Mouse (Mus musculus): ENCODE data around the gene Gucd1. TPM values are rescaled to one million over a fixed set of nuclear protein-coding genes. Genes with fewer than 3 reads are reported as not detected.
"Not testable (repeated sequence)": the region's sequence is repeated elsewhere in the genome, so short reads cannot be mapped to it uniquely, and the experiment has no call there.

Gene Gucd1
- polyA plus RNA-seq, 1 experiment from 2014 or later: 30.0 TPM

GRCm38 (mm10) chr10:75364214-75364690, 153.5 kb downstream of the Gucd1 start:
- not testable (repeated sequence) for H3K4me2 ChIP-seq (ENCODE audit: low read depth, low read length, severe bottlenecking); H3K9me3 ChIP-seq (ENCODE audit: control insufficient read depth, low read length); H3K9ac ChIP-seq (ENCODE audit: low read length); H3K27me3 ChIP-seq (ENCODE audit: control insufficient read depth, insufficient read depth, low read length); H3K4me1 ChIP-seq (replicated peaks; ENCODE audit: control insufficient read depth, insufficient read depth, low read length); H3K36me3 ChIP-seq (ENCODE audit: control insufficient read depth, insufficient read depth, low read length); H3K4me3 ChIP-seq (ENCODE audit: low read depth, low read length)
- 8% methylated on average over 1 of the region's 1 CpGs for WGBS
- peak overlapping the region; percentile 59 for H3K27ac ChIP-seq (ENCODE audit: low read depth, low read length)
- ATAC-seq (replicated peaks; ENCODE audit: low FRiP score) (peak; percentile 86), DNase-seq (ENCODE audit: low spot score) (peak; percentile 71)

DNA sequence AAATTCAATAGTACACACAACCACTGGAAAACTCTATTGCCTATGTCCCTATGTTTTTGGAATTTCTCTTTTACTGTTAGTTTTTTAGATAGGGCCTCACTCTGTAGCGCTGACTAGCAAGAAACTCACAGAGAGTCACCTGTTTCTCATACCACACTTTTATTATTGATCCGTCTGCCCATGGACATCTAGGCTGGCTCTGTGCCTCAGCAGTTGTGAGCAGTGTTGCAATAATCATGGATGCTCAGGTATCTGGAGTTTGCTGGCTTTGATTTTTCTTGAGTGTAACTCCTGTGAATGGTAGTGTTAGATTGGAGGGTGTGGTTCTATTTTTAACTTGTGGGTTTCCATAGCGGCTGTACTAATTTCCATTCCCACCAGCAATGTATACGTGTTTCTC, 162.4 kb downstream of the Gucd1 start:
- H3K27ac ChIP-seq (ENCODE audit: low read depth, low read length): no peak overlapping the region
- H3K9ac ChIP-seq (ENCODE audit: low read length): no peak overlapping the region
- 80% methylated on average over 4 of the region's 4 CpGs for WGBS
- no peak for ATAC-seq (replicated peaks; ENCODE audit: low FRiP score)
- no peak overlapping the region for H3K4me2 ChIP-seq (ENCODE audit: low read depth, low read length, severe bottlenecking)
- no peaks in the 10 kb centered on the region for H3K27me3 ChIP-seq (ENCODE audit: control insufficient read depth, insufficient read depth, low read length)
- no peak overlapping the region for H3K4me3 ChIP-seq (ENCODE audit: low read depth, low read length)
- no peak for DNase-seq (ENCODE audit: low spot score)
- H3K4me1 ChIP-seq (replicated peaks; ENCODE audit: control insufficient read depth, insufficient read depth, low read length): 0 out of 2 replicates have a peak, but pooled peaks cover 1% of the 10 kb centered on the region
- H3K36me3 ChIP-seq (ENCODE audit: control insufficient read depth, insufficient read depth, low read length): no peaks in the 10 kb centered on the region
- no peaks in the 10 kb centered on the region for H3K9me3 ChIP-seq (ENCODE audit: control insufficient read depth, low read length)

DNA sequence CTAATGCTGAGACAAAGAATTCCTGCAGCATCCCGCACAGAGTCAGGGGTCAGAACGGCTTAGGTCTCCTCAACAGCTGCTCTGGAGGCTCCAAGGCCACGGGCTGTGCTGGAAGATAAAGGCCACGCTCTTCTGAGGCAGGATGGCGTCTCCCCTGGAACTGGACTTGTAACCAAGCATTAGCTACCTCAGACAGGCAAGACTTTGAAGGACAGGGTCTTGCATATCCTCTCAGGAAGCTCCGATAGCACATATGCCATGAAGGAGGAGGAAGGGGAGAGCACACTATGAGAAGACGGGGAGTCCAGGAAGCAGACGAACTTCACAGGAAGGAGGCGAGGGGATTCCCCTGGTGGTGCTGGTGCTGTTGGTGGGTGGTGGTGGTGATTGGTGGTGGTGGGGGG, 163.9 kb downstream of the Gucd1 start:
- not testable (repeated sequence) for ATAC-seq (replicated peaks; ENCODE audit: low FRiP score); H3K4me1 ChIP-seq (replicated peaks; ENCODE audit: control insufficient read depth, insufficient read depth, low read length); H3K36me3 ChIP-seq (ENCODE audit: control insufficient read depth, insufficient read depth, low read length); H3K27ac ChIP-seq (ENCODE audit: low read depth, low read length); H3K9me3 ChIP-seq (ENCODE audit: control insufficient read depth, low read length); DNase-seq (ENCODE audit: low spot score); H3K4me3 ChIP-seq (ENCODE audit: low read depth, low read length); H3K9ac ChIP-seq (ENCODE audit: low read length); H3K4me2 ChIP-seq (ENCODE audit: low read depth, low read length, severe bottlenecking); H3K27me3 ChIP-seq (ENCODE audit: control insufficient read depth, insufficient read depth, low read length)
- 75% methylated on average over 8 of the region's 9 CpGs for WGBS

GRCm38 (mm10) chr10:75352541-75352940, 165.2 kb downstream of the Gucd1 start:
- H3K4me1 ChIP-seq (replicated peaks; ENCODE audit: control insufficient read depth, insufficient read depth, low read length): 0 out of 2 replicates have a peak, but pooled peaks cover 1% of the 10 kb centered on the region
- H3K27me3 ChIP-seq (ENCODE audit: control insufficient read depth, insufficient read depth, low read length): no peaks in the 10 kb centered on the region
- DNase-seq (ENCODE audit: low spot score) (no peak), ATAC-seq (replicated peaks; ENCODE audit: low FRiP score) (no peak)
- no peaks in the 10 kb centered on the region for H3K9me3 ChIP-seq (ENCODE audit: control insufficient read depth, low read length)
- H3K9ac ChIP-seq (ENCODE audit: low read length): no peak overlapping the region
- H3K27ac ChIP-seq (ENCODE audit: low read depth, low read length): no peak overlapping the region
- H3K4me2 ChIP-seq (ENCODE audit: low read depth, low read length, severe bottlenecking): no peak overlapping the region
- WGBS: 94% methylated on average over 12 of the region's 12 CpGs
- no peaks in the 10 kb centered on the region for H3K36me3 ChIP-seq (ENCODE audit: control insufficient read depth, insufficient read depth, low read length)
- no peak overlapping the region for H3K4me3 ChIP-seq (ENCODE audit: low read depth, low read length)

DNA sequence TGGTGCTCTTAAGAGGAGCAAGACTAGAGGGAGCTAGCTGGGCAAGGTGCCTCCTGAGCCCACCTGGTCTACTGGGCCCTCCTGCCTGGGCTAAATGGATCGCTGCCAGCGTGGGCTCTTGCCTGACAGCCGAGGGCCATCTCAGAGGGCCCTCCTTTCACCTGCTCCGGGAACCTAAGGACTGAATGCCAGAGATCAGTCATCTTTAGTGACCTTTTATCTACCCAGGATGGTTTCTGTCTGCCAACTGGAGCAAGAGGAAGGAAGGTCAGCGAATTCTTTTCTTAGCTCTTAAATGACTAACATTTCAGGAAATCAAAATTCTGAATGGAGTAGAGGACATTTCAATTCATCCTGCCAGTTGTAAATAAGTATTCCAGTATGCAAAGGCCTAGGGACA, 167.2 kb downstream of the Gucd1 start:
- 84% methylated on average over 5 of the region's 5 CpGs for WGBS
- Histone ChIP-seq H3K4me3 (ENCODE audit: low read depth, low read length) (no peak overlapping the region), H3K27me3 (ENCODE audit: control insufficient read depth, insufficient read depth, low read length) (no peaks in the 10 kb centered on the region), H3K36me3 (ENCODE audit: control insufficient read depth, insufficient read depth, low read length) (no peaks in the 10 kb centered on the region), H3K27ac (ENCODE audit: low read depth, low read length) (no peak overlapping the region), H3K9me3 (ENCODE audit: control insufficient read depth, low read length) (no peaks in the 10 kb centered on the region; the same call in 1 of the 2 replicates), H3K4me2 (ENCODE audit: low read depth, low read length, severe bottlenecking) (no peak overlapping the region), H3K4me1 (replicated peaks; ENCODE audit: control insufficient read depth, insufficient read depth, low read length) (no peaks in the 10 kb centered on the region), H3K9ac (ENCODE audit: low read length) (no peak overlapping the region)
- ATAC-seq (replicated peaks; ENCODE audit: low FRiP score) (no peak), DNase-seq (ENCODE audit: low spot score) (no peak)

DNA sequence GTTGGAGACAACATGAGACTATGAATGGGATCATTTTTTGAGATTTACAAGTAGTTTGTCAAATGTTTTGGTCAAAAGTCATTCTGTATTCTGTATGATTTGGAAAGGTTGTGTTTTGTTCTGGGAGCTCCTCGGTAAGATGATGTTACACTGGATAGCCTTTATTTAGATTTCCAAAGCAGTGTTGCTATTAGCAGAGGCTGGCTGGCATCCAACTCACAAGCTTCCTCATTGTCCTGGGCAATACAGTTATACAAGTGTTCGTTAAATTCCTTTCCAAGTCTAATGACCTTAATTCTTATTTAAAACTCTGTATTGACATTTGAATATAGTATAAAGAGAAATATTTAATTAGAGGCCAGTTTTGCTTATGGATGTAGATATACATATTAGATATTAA, 172.5 kb downstream of the Gucd1 start:
- 84% methylated on average over 2 of the region's 2 CpGs for WGBS
- Histone ChIP-seq H3K27me3 (ENCODE audit: control insufficient read depth, insufficient read depth, low read length) (no peaks in the 10 kb centered on the region), H3K4me2 (ENCODE audit: low read depth, low read length, severe bottlenecking) (no peak overlapping the region), H3K4me1 (replicated peaks; ENCODE audit: control insufficient read depth, insufficient read depth, low read length) (no peaks in the 10 kb centered on the region), H3K9me3 (ENCODE audit: control insufficient read depth, low read length) (no peaks in the 10 kb centered on the region; the same call in 1 of the 2 replicates), H3K27ac (ENCODE audit: low read depth, low read length) (no peak overlapping the region), H3K4me3 (ENCODE audit: low read depth, low read length) (no peak overlapping the region), H3K9ac (ENCODE audit: low read length) (no peak overlapping the region), H3K36me3 (ENCODE audit: control insufficient read depth, insufficient read depth, low read length) (no peaks in the 10 kb centered on the region)
- no peak for DNase-seq (ENCODE audit: low spot score)
- ATAC-seq (replicated peaks; ENCODE audit: low FRiP score): no peak

DNA sequence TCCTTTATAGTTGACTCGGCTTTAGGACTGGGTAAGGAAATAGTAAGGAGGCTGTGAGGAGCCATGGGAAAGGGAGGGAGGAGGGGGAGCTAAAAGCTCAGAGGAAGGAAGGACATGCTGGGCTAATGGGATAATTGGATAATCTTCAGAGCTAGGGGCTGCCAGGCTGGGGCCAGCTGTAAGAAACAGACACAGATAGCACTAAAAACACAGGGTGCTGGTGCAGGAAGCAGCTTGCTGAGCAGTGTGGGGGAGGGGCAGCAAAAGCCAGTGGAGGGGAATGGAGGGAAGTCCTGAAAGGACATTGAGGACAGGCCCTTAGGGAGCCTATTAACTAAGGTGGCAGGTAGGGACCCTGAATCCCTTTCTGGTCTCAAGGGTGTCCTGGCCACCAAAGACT, 173.2 kb downstream of the Gucd1 start:
- H3K9me3 ChIP-seq (ENCODE audit: control insufficient read depth, low read length); DNase-seq (ENCODE audit: low spot score); ATAC-seq (replicated peaks; ENCODE audit: low FRiP score); H3K9ac ChIP-seq (ENCODE audit: low read length); H3K4me1 ChIP-seq (replicated peaks; ENCODE audit: control insufficient read depth, insufficient read depth, low read length); H3K27ac ChIP-seq (ENCODE audit: low read depth, low read length); H3K36me3 ChIP-seq (ENCODE audit: control insufficient read depth, insufficient read depth, low read length); H3K4me2 ChIP-seq (ENCODE audit: low read depth, low read length, severe bottlenecking); H3K4me3 ChIP-seq (ENCODE audit: low read depth, low read length); H3K27me3 ChIP-seq (ENCODE audit: control insufficient read depth, insufficient read depth, low read length): not testable (repeated sequence)
- WGBS: 77% methylated on average over 1 of the region's 1 CpGs

GRCm38 (mm10) chr10:75341936-75342335, 175.8 kb downstream of the Gucd1 start:
- DNase-seq (ENCODE audit: low spot score) (peak; percentile 42), ATAC-seq (replicated peaks; ENCODE audit: low FRiP score) (no peak)
- no peak overlapping the region for H3K4me2 ChIP-seq (ENCODE audit: low read depth, low read length, severe bottlenecking)

DNA sequence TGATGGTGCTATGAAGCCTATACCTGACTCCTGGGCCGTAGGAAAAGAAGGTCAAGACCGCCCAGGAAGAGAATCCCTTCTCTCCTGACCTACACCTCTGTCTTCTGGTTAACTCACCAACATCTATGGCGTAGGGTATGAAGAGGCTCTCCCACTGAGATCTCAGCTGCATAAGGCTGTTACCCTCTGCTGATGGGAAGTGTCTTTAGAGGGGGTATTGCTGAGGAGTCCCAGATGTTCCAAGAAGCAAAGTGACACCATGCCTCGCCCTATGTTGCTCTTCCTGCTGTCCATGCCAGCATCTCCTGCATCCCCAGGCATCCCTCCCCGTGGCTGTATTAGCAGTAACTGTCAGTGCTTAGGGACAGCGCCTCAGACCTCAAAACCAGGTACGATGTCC, 178.4 kb downstream of the Gucd1 start:
- Histone ChIP-seq H3K27ac (ENCODE audit: low read depth, low read length) (no peak overlapping the region), H3K36me3 (ENCODE audit: control insufficient read depth, insufficient read depth, low read length) (no peaks in the 10 kb centered on the region), H3K4me1 (replicated peaks; ENCODE audit: control insufficient read depth, insufficient read depth, low read length) (no peaks in the 10 kb centered on the region), H3K4me3 (ENCODE audit: low read depth, low read length) (no peak overlapping the region), H3K4me2 (ENCODE audit: low read depth, low read length, severe bottlenecking) (no peak overlapping the region), H3K27me3 (ENCODE audit: control insufficient read depth, insufficient read depth, low read length) (no peaks in the 10 kb centered on the region), H3K9ac (ENCODE audit: low read length) (no peak overlapping the region), H3K9me3 (ENCODE audit: control insufficient read depth, low read length) (no peaks in the 10 kb centered on the region)
- ATAC-seq (replicated peaks; ENCODE audit: low FRiP score) (no peak), DNase-seq (ENCODE audit: low spot score) (peak; percentile 5)
- WGBS: 86% methylated on average over 7 of the region's 7 CpGs

More at GRCm38 (mm10) chr10:75341936-75342335, 175.8 kb downstream of the Gucd1 start:
- Histone ChIP-seq H3K4me3 (ENCODE audit: low read depth, low read length) (no peak overlapping the region), H3K9me3 (ENCODE audit: control insufficient read depth, low read length) (no peaks in the 10 kb centered on the region; the same call in 1 of the 2 replicates), H3K27ac (ENCODE audit: low read depth, low read length) (no peak overlapping the region), H3K27me3 (ENCODE audit: control insufficient read depth, insufficient read depth, low read length) (no peaks in the 10 kb centered on the region), H3K9ac (ENCODE audit: low read length) (no peak overlapping the region), H3K36me3 (ENCODE audit: control insufficient read depth, insufficient read depth, low read length) (no peaks in the 10 kb centered on the region), H3K4me1 (replicated peaks; ENCODE audit: control insufficient read depth, insufficient read depth, low read length) (no peaks in the 10 kb centered on the region)
- WGBS: 36% methylated on average over 8 of the region's 8 CpGs

Measured in forebrain, embryonic 11.5 days (tissue).